Mouse (Mus musculus) cortical plate, adult 2 months (tissue): Measurements from ENCODE around the gene Zbtb16. TPM values are rescaled to one million over a fixed set of nuclear protein-coding genes. Genes with fewer than 3 reads are reported as not detected.

Source experiments
- H3K27ac ChIP-seq: fragments of 200-500 bp; 2 replicates; pipeline ENCODE4 v1.5.1; 2012; ENCODE audit warnings: low read length, control low read depth, inconsistent platforms; ENCODE audit not compliant: insufficient read depth
- H3K4me1 ChIP-seq: fragments of 200-500 bp; 2 replicates; pipeline ENCODE4 v1.6.1; 2011; ENCODE audit warnings: low read length; ENCODE audit not compliant: control insufficient read depth, insufficient read depth
- H3K4me3 ChIP-seq: fragments of 200-500 bp; 2 replicates; pipeline ENCODE4 v1.5.1; 2011; ENCODE audit warnings: mild to moderate bottlenecking, low read length, control low read depth; ENCODE audit not compliant: insufficient read depth
- CTCF ChIP-seq: fragments of 200-500 bp; IDR thresholded peaks from 2 replicates; pipeline ENCODE4 v1.5.1; 2011; ENCODE audit warnings: mild to moderate bottlenecking, control low read depth, low read length; ENCODE audit not compliant: insufficient read depth; ENCODE audit errors: extremely low read depth
- POLR2A ChIP-seq: fragments of 200-500 bp; IDR thresholded peaks from 2 replicates; pipeline ENCODE4 v1.6.1; 2011; ENCODE audit warnings: mild to moderate bottlenecking, low read length, control low read depth; ENCODE audit not compliant: insufficient read depth; ENCODE audit errors: extremely low read depth
- polyA plus RNA-seq: library from polyadenylated mRNA; depleted of rRNA; stranded (reverse); fragments of >200 nt; gene quantifications from 2 replicates; pipeline ENCODE4 v1.2.3, GENCODE M21; 2012

Gene Zbtb16
- polyA plus RNA-seq, 1 experiment = 22.0 TPM

DNA sequence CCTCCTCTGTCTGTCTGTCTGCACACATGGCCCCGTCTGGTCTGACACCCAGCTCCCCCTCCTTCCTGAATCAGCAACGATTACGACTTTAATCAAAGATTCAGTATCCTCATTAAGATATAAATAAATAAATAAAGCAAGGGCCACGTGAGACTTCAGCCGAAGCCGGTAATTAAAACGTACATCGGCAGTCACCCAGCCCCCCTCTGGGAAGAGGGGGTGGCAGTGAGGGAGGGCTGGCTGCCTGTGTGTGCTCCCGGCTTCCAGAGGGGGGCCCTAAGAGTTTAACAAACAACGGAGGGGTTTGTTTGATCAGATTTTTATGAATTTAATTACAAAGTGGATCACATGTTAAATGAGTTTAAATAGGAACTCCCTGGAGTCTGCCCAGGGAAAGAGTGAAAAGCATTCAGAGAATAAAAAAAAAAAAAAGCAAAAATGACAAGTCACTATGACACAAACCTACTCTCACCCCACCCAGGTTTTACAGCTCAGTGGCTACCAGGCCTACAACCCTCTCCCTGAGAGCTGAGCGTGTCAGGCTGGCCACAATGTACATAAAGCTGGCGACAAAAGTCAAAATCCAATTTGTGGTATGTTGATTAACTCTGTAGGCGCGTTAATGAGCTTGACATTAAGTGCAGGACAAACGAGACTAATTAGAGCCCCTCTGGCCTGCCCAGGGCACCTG is 173.5 kb downstream of the Zbtb16 start:
- no peak overlapping the region for H3K27ac ChIP-seq

DNA sequence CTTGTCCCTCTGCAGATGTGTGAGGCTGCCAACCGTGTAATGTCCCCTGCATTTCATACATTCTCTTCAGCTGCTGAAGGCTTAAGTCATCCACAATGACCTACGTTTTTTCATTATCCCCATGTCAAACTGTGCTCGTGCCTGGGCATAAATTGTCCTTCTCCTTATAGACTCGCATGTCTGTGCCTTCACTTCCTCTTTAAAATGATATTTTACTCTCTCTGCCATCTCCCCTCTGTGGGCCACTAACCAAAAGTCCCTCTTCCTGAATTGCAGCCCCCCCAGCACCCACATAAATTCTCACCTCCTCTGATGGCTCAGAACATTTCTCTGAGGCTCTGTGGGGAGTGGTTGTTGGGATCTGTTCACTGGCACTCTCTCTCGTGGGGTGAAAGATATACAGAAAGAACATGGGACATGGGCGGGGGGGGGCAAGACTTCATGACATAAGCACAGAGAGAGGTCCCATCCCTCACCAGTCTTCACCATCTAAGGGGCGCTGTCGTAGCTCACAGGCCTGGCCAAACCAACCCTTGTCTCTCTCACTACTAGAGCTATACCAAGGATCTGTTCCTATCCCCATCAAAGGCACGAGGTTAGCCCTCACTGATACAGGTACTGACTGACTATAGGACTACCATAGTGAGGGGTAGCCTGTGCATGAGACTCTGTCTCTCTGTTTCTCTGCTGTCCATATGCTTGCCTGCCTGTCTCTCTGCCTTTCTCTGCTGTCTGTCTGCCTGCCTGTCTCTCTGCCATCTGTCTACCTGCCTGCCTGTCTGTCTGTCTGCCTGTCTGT is 174.6 kb downstream of the Zbtb16 start:
- H3K4me3 ChIP-seq = no peak overlapping the region
- TF ChIP-seq POLR2A = no peak
- TF ChIP-seq CTCF = no peak
- H3K4me1 ChIP-seq = peaks cover 8% of the 10 kb centered on the region
- H3K27ac ChIP-seq = no peak overlapping the region

More for the DNA sequence above, 173.5 kb downstream of the Zbtb16 start:
- TF ChIP-seq CTCF (no peak), POLR2A (no peak)
- Histone ChIP-seq H3K4me3 (no peak overlapping the region), H3K4me1 (peaks cover 8% of the 10 kb centered on the region)

DNA sequence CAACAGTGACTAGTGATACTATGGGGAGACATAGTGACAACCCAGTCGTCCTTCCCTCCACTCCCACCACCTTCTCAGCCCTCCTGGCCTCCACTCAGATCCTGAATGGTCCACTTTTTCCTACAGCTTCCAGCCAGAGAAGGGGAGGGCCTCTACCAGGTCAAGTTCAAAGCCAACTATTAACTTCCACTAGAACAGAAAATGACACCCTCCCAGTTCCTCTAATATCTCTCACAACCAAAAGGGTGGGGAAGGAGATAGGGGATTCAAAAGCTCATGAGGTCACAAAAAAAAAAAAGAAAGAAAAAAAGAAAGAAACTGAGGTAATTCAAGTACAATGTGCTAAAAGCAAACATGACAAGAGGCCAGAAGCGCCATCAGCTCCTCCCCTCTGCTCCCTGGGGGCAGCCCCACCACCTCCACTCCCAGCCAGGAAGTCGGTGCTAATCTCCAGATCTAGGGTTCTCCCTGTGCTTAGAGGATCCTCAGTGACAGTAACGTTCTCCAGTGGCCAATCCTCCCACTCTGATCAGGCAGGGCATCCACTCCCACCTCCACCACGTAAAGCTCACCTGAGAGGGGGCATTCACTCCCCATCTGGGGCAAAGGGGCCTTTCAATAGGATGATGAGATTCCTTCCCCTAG is 180.4 kb downstream of the Zbtb16 start:
- no peak for TF ChIP-seq POLR2A
- TF ChIP-seq CTCF = no peak
- H3K27ac ChIP-seq = no peak overlapping the region
- no peak overlapping the region for H3K4me3 ChIP-seq
- H3K4me1 ChIP-seq = no peaks in the 10 kb centered on the region

DNA sequence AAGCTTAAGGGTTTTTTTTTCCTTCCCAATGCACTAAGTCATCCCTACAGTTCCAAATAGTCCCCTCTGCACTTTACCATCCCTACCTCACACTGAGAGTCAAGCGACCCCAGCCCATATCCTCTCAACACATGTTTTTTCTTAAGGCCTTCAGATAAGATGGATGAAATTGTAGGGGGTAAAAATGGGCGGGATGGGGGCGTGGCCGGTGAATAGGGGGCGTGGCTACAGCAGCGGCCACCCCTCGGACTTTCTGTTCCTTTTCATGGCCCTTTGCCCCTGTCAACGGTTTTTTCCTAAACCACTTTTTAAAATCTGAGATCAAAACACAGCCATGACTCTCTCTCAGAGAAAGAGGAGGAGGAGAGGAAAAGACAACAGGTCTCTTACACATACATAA is 181.3 kb downstream of the Zbtb16 start:
- Histone ChIP-seq H3K27ac (no peak overlapping the region), H3K4me1 (no peaks in the 10 kb centered on the region), H3K4me3 (no peak overlapping the region)
- no peak for TF ChIP-seq POLR2A
- no peak for TF ChIP-seq CTCF

DNA sequence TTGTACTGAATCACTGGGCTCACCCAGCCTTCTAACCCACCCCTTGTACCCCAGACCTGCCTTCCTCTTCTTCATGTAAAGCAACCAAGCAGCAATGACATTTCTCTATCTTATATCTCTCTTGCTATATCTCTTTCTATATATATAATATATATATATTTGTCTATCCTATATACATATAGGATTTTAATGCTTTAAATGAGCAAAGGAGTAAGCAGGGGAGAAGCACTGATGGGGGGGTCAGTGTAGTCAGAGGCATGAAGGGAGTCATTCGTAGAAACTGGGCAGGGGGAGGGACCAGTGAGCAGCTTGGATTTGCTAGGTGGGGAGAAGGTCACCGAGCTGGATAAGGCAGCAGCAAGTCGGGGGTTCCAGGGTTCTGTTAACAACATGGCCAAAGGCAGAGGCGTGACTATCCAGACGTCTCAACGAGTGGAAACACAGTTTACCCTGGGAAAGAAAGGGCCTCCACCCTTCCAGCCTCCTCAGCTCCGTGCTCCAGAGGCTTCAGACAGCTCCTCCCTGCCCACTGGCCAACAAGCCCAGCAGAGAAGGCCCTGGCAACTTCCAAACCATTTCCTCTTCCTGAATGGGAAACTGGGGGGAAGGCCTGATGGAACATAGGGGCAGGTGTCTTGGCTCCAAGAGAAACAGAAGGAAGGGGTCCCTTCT is 182.5 kb downstream of the Zbtb16 start:
- TF ChIP-seq CTCF = no peak
- no peak for TF ChIP-seq POLR2A
- Histone ChIP-seq H3K27ac (no peak overlapping the region), H3K4me1 (peaks cover 2% of the 10 kb centered on the region; the same call in 1 of the 2 replicates), H3K4me3 (no peak overlapping the region)

DNA sequence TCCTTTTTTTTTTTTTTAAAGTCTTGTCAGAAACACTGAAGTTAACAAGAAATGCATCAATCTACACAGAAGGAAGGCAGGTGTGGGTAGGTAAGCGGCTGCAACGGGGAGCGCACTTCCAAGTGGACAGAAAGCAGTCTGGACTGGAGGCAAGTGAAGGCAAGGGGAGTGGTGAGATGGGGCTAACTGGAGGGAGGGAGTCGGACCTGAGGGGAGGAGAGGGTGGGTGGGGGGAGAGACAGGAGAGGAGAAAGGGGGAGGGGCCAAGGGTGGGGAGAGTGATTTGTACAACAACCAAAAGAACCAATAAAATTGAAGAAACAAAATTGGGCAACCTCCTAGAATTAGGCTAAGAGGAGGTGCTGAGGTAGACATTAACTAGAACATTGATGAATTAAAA is 184.0 kb downstream of the Zbtb16 start:
- H3K4me1 ChIP-seq = peaks cover 2% of the 10 kb centered on the region; the same call in 1 of the 2 replicates
- H3K4me3 ChIP-seq = no peak overlapping the region
- no peak overlapping the region for H3K27ac ChIP-seq
- TF ChIP-seq CTCF = no peak
- TF ChIP-seq POLR2A = no peak

DNA sequence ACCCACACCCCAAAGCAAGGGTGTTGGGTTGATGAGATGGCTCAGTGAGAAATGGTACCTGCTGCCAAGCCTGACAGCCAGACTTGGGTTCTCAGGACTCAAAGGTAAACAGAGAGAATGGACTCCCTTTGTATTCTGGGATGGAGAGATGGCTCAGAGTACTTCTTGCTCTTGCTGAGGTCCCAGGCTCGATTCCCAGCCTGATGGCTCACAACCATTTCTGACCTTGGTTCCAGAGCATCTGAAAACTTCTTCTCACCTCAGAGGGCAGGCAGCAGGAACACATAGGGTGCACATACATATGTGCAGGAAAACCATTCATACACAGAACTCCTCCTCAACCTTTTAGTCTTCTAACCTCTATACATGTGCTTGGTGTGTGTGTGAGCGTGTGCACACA is 185.2 kb downstream of the Zbtb16 start:
- no peak overlapping the region for H3K27ac ChIP-seq
- no peak for TF ChIP-seq CTCF
- no peak for TF ChIP-seq POLR2A

DNA sequence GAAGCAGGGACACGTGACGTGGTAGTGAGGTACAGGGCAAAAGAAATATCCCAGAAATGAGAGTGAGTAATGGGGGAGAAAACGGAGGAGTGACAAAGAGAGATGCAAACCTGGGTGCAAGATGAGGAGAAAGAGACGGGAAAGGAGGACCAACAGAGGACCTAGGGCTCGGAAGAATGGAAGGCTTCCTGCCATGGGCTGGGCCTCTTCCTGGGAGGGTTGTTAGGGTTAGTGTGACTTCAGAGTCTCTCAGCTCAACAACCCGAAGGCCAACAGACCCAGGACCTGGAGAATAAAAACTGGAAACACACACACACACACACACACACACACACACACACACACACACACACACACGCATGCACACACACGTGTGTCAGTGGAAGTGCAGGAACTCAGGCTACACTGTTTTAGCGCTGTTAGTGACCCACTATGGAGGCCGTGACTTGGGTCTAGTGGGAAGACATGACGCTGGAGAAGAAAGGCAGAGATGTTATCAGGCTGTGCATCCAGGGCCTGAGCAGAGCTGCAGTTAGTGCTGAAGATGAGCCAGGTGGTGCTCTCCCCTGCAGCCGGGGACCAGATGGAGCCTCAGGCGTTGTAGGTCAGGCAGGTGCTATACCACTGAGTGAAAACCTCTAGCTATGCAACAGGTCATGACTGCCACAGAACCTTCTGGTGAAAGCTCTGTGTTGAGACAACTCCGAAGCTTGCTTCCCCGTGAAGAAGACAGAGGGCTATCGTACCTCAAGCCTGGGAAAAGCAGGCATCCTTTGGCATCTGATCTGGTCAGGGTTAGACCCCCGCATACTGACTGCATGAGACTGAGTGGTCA is 186.0 kb downstream of the Zbtb16 start:
- H3K27ac ChIP-seq = no peak overlapping the region
- no peak overlapping the region for H3K4me3 ChIP-seq
- TF ChIP-seq CTCF (no peak), POLR2A (no peak)
- H3K4me1 ChIP-seq = peaks cover 2% of the 10 kb centered on the region; the same call in 1 of the 2 replicates

More for the DNA sequence above, 185.2 kb downstream of the Zbtb16 start:
- Histone ChIP-seq H3K4me3 (no peak overlapping the region), H3K4me1 (peaks cover 2% of the 10 kb centered on the region; the same call in 1 of the 2 replicates)
